Mouse (Mus musculus): Measurements from ENCODE around the gene Kars. TPM values are rescaled to one million over a fixed set of nuclear protein-coding genes. Genes with fewer than 3 reads are reported as not detected.

The Kars gene
- polyA plus RNA-seq, 1 experiment = 199 TPM

GRCm38 (mm10) chr8:111962589-111962988 lies 48.5 kb downstream of the Kars start:
- Histone ChIP-seq H3K4me3 (no peak overlapping the region), H3ac (ENCODE audit: control insufficient read depth, insufficient read length) (no peak overlapping the region), H3K27me3 (ENCODE audit: control insufficient read depth, insufficient read depth, insufficient read length) (no peaks in the 10 kb centered on the region), H3K36me3 (ENCODE audit: control insufficient read depth, insufficient read depth) (no peaks in the 10 kb centered on the region), H3K79me2 (ENCODE audit: control insufficient read depth, insufficient read depth) (no peaks in the 10 kb centered on the region), H3K4me2 (ENCODE audit: low read depth) (no peak overlapping the region)
- no peak for TF ChIP-seq POLR2AphosphoS2 (IDR thresholded peaks at IDR 0.05; ENCODE audit: insufficient read length, low read depth)
- TF ChIP-seq USF1 (IDR thresholded peaks at IDR 0.05; ENCODE audit: low read depth) = no peak
- no peak for TF ChIP-seq E2F4 (IDR thresholded peaks at IDR 0.05; ENCODE audit: insufficient read depth)
- TF ChIP-seq POLR2A (IDR thresholded peaks at IDR 0.05; ENCODE audit: insufficient read length, low read depth) = no peak

DNA sequence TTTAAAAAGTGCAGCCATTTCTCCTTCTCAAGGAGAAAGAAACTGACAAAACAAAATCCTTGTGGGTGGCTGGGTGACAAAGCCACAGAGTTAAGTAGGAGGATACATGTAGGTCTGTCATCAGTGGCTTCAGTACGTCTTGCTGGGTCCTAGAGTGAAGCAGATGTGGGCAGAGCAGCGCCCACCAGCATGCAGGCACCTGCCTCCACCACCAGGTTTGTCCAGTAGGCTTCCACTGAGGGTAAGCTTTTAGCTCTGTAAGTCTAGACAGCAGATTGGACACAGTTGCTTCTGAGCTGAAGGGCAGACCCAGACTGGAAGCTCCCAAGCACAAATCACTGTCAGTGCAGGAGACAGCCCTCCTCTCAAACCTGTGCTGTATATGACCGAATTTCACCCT lies 49.8 kb downstream of the Kars start:
- H3K79me2 ChIP-seq (ENCODE audit: control insufficient read depth, insufficient read depth) = no peaks in the 10 kb centered on the region
- no peak overlapping the region for H3K4me2 ChIP-seq (ENCODE audit: low read depth)
- no peak overlapping the region for H3ac ChIP-seq (ENCODE audit: control insufficient read depth, insufficient read length)
- H3K4me3 ChIP-seq = no peak overlapping the region
- H3K27me3 ChIP-seq (ENCODE audit: control insufficient read depth, insufficient read depth, insufficient read length) = no peaks in the 10 kb centered on the region
- TF ChIP-seq E2F4 (IDR thresholded peaks at IDR 0.05; ENCODE audit: insufficient read depth) (no peak), MYOD1 (IDR thresholded peaks at IDR 0.05; ENCODE audit: control insufficient read depth in 1 of 3, insufficient read length in 2 of 3, low read depth in 2 of 3) (no peak), CEBPB (IDR thresholded peaks at IDR 0.05; ENCODE audit: insufficient read depth, poor library complexity, severe bottlenecking) (no peak), TCF3 (IDR thresholded peaks at IDR 0.05; ENCODE audit: insufficient read length, low read depth) (no peak), USF1 (IDR thresholded peaks at IDR 0.05; ENCODE audit: low read depth) (no peak), MAX (IDR thresholded peaks at IDR 0.05; ENCODE audit: low read depth) (no peak), POLR2AphosphoS2 (IDR thresholded peaks at IDR 0.05; ENCODE audit: insufficient read length, low read depth) (no peak), MYOG (IDR thresholded peaks at IDR 0.05; ENCODE audit: control insufficient read depth in 1 of 3, insufficient read depth in 1 of 3, insufficient read length in 2 of 3, low read depth in 2 of 3) (no peak), REST (IDR thresholded peaks at IDR 0.05; ENCODE audit: insufficient read depth, insufficient read length) (no peak), POLR2A (IDR thresholded peaks at IDR 0.05; ENCODE audit: insufficient read length, low read depth) (no peak), SRF (IDR thresholded peaks at IDR 0.05; ENCODE audit: control insufficient read depth, insufficient read length, low read depth) (no peak), TCF12 (IDR thresholded peaks at IDR 0.05; ENCODE audit: insufficient read depth, poor library complexity, severe bottlenecking) (no peak)
- peaks cover 10% of the 10 kb centered on the region for H3K36me3 ChIP-seq (ENCODE audit: control insufficient read depth, insufficient read depth)

DNA sequence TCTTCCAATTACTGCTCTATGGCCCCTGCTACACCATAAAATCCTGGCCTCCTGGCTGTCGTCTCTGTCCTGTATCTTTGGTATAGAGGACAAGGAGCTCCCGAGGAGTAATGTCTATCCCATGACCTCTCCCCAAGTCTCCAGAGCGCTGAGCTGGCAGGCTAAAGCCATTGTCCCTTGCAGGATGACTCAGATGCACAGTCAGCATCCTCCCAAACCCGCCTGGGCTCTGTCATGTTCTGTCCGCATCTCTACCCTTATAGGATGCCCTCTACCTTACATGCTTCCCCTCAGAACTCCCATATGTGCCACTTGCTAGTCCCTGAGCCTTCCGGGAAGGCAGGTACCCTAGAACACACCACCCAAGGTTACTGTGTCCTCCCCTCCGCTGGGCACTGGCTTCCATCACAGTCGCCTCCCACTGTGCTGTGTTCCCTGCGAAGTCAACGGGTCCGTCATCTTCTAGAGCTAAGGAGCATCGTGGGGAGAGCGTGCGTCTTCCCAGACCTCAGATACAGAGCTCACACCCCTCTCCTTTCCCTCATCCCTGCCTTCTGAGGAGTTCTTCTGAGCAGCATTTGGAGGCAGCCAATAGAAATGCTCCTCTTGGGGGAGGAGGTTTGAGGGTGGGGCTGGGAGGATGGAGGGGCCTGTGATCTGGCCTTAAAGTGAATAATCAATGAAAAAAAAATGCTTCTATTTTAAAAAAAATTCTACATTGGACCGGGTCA lies 50.4 kb downstream of the Kars start:
- no peak for TF ChIP-seq POLR2AphosphoS2 (IDR thresholded peaks at IDR 0.05; ENCODE audit: insufficient read length, low read depth)
- no peak for TF ChIP-seq MYOD1 (IDR thresholded peaks at IDR 0.05; ENCODE audit: control insufficient read depth in 1 of 3, insufficient read length in 2 of 3, low read depth in 2 of 3)
- no peak for TF ChIP-seq POLR2A (IDR thresholded peaks at IDR 0.05; ENCODE audit: insufficient read length, low read depth)
- no peak for TF ChIP-seq TCF12 (IDR thresholded peaks at IDR 0.05; ENCODE audit: insufficient read depth, poor library complexity, severe bottlenecking)
- TF ChIP-seq MYOG (IDR thresholded peaks at IDR 0.05; ENCODE audit: control insufficient read depth in 1 of 3, insufficient read depth in 1 of 3, insufficient read length in 2 of 3, low read depth in 2 of 3) = no peak
- TF ChIP-seq SRF (IDR thresholded peaks at IDR 0.05; ENCODE audit: control insufficient read depth, insufficient read length, low read depth) = no peak
- TF ChIP-seq TCF3 (IDR thresholded peaks at IDR 0.05; ENCODE audit: insufficient read length, low read depth) = no peak
- TF ChIP-seq E2F4 (IDR thresholded peaks at IDR 0.05; ENCODE audit: insufficient read depth) = no peak
- no peak for TF ChIP-seq MAX (IDR thresholded peaks at IDR 0.05; ENCODE audit: low read depth)
- no peak for TF ChIP-seq REST (IDR thresholded peaks at IDR 0.05; ENCODE audit: insufficient read depth, insufficient read length)
- no peak for TF ChIP-seq USF1 (IDR thresholded peaks at IDR 0.05; ENCODE audit: low read depth)
- TF ChIP-seq CEBPB (IDR thresholded peaks at IDR 0.05; ENCODE audit: insufficient read depth, poor library complexity, severe bottlenecking) = no peak
- Histone ChIP-seq H3ac (ENCODE audit: control insufficient read depth, insufficient read length) (no peak overlapping the region), H3K27me3 (ENCODE audit: control insufficient read depth, insufficient read depth, insufficient read length) (no peaks in the 10 kb centered on the region), H3K79me2 (ENCODE audit: control insufficient read depth, insufficient read depth) (no peaks in the 10 kb centered on the region), H3K4me2 (ENCODE audit: low read depth) (no peak overlapping the region), H3K4me3 (no peak overlapping the region), H3K36me3 (ENCODE audit: control insufficient read depth, insufficient read depth) (peaks cover 11% of the 10 kb centered on the region)

DNA sequence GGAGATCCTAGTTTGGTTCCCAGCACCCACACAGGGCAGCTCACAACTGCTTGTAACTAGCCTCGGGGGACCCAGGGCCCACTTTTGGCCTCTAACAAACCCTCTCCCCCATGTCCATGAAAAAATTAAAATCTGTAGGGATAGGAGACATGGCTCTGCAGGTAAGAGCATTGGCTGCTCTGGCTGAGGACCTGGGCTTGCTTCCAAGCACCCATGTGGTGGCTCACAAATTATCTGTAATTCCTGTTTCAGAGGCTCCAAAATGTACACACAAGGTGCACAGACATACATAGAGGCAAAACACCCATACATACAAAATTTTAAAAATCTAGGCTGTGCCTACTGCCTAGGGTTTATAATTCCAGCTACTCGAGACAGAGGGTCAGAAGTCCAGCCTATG lies 53.9 kb downstream of the Kars start:
- Histone ChIP-seq H3K4me2 (ENCODE audit: low read depth) (no peak overlapping the region), H3K36me3 (ENCODE audit: control insufficient read depth, insufficient read depth) (peaks cover 23% of the 10 kb centered on the region)
- TF ChIP-seq MYOD1 (IDR thresholded peaks at IDR 0.05; ENCODE audit: control insufficient read depth in 1 of 3, insufficient read length in 2 of 3, low read depth in 2 of 3) (no peak), POLR2A (IDR thresholded peaks at IDR 0.05; ENCODE audit: insufficient read length, low read depth) (no peak), E2F4 (IDR thresholded peaks at IDR 0.05; ENCODE audit: insufficient read depth) (no peak), CEBPB (IDR thresholded peaks at IDR 0.05; ENCODE audit: insufficient read depth, poor library complexity, severe bottlenecking) (no peak), SRF (IDR thresholded peaks at IDR 0.05; ENCODE audit: control insufficient read depth, insufficient read length, low read depth) (no peak), POLR2AphosphoS2 (IDR thresholded peaks at IDR 0.05; ENCODE audit: insufficient read length, low read depth) (no peak)

DNA sequence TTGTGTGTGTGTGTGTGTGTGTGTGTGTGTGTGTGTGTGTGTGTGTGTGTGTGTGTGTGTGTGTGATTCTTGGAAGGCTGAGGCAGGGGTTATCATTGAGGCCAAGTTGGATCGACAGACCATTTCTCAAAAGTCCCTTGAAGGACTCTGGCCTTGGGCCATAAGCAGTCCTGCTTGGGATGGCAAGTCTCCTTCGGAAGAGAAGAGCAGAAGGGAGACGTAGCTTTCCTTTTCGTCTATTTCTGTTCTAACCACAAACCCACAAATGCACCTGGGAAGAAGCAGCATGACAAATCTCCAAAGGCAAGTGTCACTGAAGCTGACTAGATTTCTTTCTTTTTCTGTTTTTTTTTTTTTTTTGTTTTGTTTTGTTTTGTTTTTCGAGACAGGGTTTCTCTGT lies 55.2 kb downstream of the Kars start:
- Histone ChIP-seq H3K36me3 (ENCODE audit: control insufficient read depth, insufficient read depth) (peaks cover 28% of the 10 kb centered on the region), H3ac (ENCODE audit: control insufficient read depth, insufficient read length) (no peak overlapping the region), H3K79me2 (ENCODE audit: control insufficient read depth, insufficient read depth) (no peaks in the 10 kb centered on the region), H3K4me2 (ENCODE audit: low read depth) (no peak overlapping the region), H3K27me3 (ENCODE audit: control insufficient read depth, insufficient read depth, insufficient read length) (no peaks in the 10 kb centered on the region), H3K4me3 (no peak overlapping the region)
- TF ChIP-seq TCF12 (IDR thresholded peaks at IDR 0.05; ENCODE audit: insufficient read depth, poor library complexity, severe bottlenecking) (no peak), MYOD1 (IDR thresholded peaks at IDR 0.05; ENCODE audit: control insufficient read depth in 1 of 3, insufficient read length in 2 of 3, low read depth in 2 of 3) (no peak), MYOG (IDR thresholded peaks at IDR 0.05; ENCODE audit: control insufficient read depth in 1 of 3, insufficient read depth in 1 of 3, insufficient read length in 2 of 3, low read depth in 2 of 3) (no peak), MAX (IDR thresholded peaks at IDR 0.05; ENCODE audit: low read depth) (no peak), USF1 (IDR thresholded peaks at IDR 0.05; ENCODE audit: low read depth) (no peak), POLR2A (IDR thresholded peaks at IDR 0.05; ENCODE audit: insufficient read length, low read depth) (no peak), SRF (IDR thresholded peaks at IDR 0.05; ENCODE audit: control insufficient read depth, insufficient read length, low read depth) (no peak), CEBPB (IDR thresholded peaks at IDR 0.05; ENCODE audit: insufficient read depth, poor library complexity, severe bottlenecking) (no peak), REST (IDR thresholded peaks at IDR 0.05; ENCODE audit: insufficient read depth, insufficient read length) (no peak), POLR2AphosphoS2 (IDR thresholded peaks at IDR 0.05; ENCODE audit: insufficient read length, low read depth) (no peak), E2F4 (IDR thresholded peaks at IDR 0.05; ENCODE audit: insufficient read depth) (no peak), TCF3 (IDR thresholded peaks at IDR 0.05; ENCODE audit: insufficient read length, low read depth) (no peak)

More for the DNA sequence above, 53.9 kb downstream of the Kars start:
- Histone ChIP-seq H3ac (ENCODE audit: control insufficient read depth, insufficient read length) (no peak overlapping the region), H3K4me3 (no peak overlapping the region), H3K27me3 (ENCODE audit: control insufficient read depth, insufficient read depth, insufficient read length) (no peaks in the 10 kb centered on the region), H3K79me2 (ENCODE audit: control insufficient read depth, insufficient read depth) (no peaks in the 10 kb centered on the region)
